Mouse (Mus musculus): ENCODE results near the gene Map3k7. TPM values are rescaled to one million over a fixed set of nuclear protein-coding genes. Genes with fewer than 3 reads are reported as not detected.

Gene Map3k7
- polyA plus RNA-seq, 1 experiment from 2014 or later: 35.9 TPM

- 83% methylated on average over 1 of the region's 1 CpGs for WGBS
- no peak overlapping the region for H3K9ac ChIP-seq (ENCODE audit: low read length)
- H3K4me3 ChIP-seq (ENCODE audit: low read depth, low read length): no peak overlapping the region
- H3K27me3 ChIP-seq (replicated peaks; ENCODE audit: control insufficient read depth, insufficient read depth, low read length): no peaks in the 10 kb centered on the region
- ATAC-seq (replicated peaks; ENCODE audit: low FRiP score, low TSS enrichment, low read depth) (no peak), DNase-seq (ENCODE audit: low spot score) (no peak)
- no peaks in the 10 kb centered on the region for H3K9me3 ChIP-seq (ENCODE audit: control insufficient read depth, low read length)
- no peak overlapping the region for H3K27ac ChIP-seq (ENCODE audit: low read depth)
- H3K4me2 ChIP-seq (ENCODE audit: low read length): no peak overlapping the region
- no peaks in the 10 kb centered on the region for H3K4me1 ChIP-seq (replicated peaks; ENCODE audit: control insufficient read depth, insufficient read depth, low read length)
- H3K36me3 ChIP-seq (ENCODE audit: control insufficient read depth, insufficient read depth, low read length): peaks cover 10% of the 10 kb centered on the region
These were observed 7.5 kb downstream of the Map3k7 start for GRCm38 (mm10) chr4:31971437-31971836.

GRCm38 (mm10) chr4:31972181-31972580 is 8.3 kb downstream of the Map3k7 start:
- no peak for DNase-seq (ENCODE audit: low spot score)
- Histone ChIP-seq H3K36me3 (ENCODE audit: control insufficient read depth, insufficient read depth, low read length) (peaks cover 15% of the 10 kb centered on the region), H3K4me1 (replicated peaks; ENCODE audit: control insufficient read depth, insufficient read depth, low read length) (no peaks in the 10 kb centered on the region), H3K9me3 (ENCODE audit: control insufficient read depth, low read length) (no peaks in the 10 kb centered on the region), H3K27ac (ENCODE audit: low read depth) (no peak overlapping the region), H3K27me3 (replicated peaks; ENCODE audit: control insufficient read depth, insufficient read depth, low read length) (no peaks in the 10 kb centered on the region), H3K9ac (ENCODE audit: low read length) (no peak overlapping the region), H3K4me2 (ENCODE audit: low read length) (no peak overlapping the region), H3K4me3 (ENCODE audit: low read depth, low read length) (no peak overlapping the region)
- WGBS: 55% methylated on average over 6 of the region's 6 CpGs
- no peak for ATAC-seq (replicated peaks; ENCODE audit: low FRiP score, low TSS enrichment, low read depth)

GRCm38 (mm10) chr4:31975260-31975950 is 11.5 kb downstream of the Map3k7 start:
- 67% methylated on average over 3 of the region's 3 CpGs for WGBS
- Histone ChIP-seq H3K4me1 (replicated peaks; ENCODE audit: control insufficient read depth, insufficient read depth, low read length) (no peaks in the 10 kb centered on the region), H3K27ac (ENCODE audit: low read depth) (no peak overlapping the region), H3K4me2 (ENCODE audit: low read length) (no peak overlapping the region), H3K27me3 (replicated peaks; ENCODE audit: control insufficient read depth, insufficient read depth, low read length) (no peaks in the 10 kb centered on the region), H3K4me3 (ENCODE audit: low read depth, low read length) (no peak overlapping the region), H3K9ac (ENCODE audit: low read length) (no peak overlapping the region), H3K36me3 (ENCODE audit: control insufficient read depth, insufficient read depth, low read length) (peaks cover 39% of the 10 kb centered on the region), H3K9me3 (ENCODE audit: control insufficient read depth, low read length) (no peaks in the 10 kb centered on the region)
- DNase-seq (ENCODE audit: low spot score): no peak
- no peak for ATAC-seq (replicated peaks; ENCODE audit: low FRiP score, low TSS enrichment, low read depth)

GRCm38 (mm10) chr4:31981863-31982262 is 18.0 kb downstream of the Map3k7 start:
- DNase-seq (ENCODE audit: low spot score): no peak

GRCm38 (mm10) chr4:31993386-31993785 is 29.5 kb downstream of the Map3k7 start:
- no peak for ATAC-seq (replicated peaks; ENCODE audit: low FRiP score, low TSS enrichment, low read depth)
- H3K9me3 ChIP-seq (ENCODE audit: control insufficient read depth, low read length): no peaks in the 10 kb centered on the region
- H3K4me1 ChIP-seq (replicated peaks; ENCODE audit: control insufficient read depth, insufficient read depth, low read length): no peaks in the 10 kb centered on the region
- no peak for DNase-seq (ENCODE audit: low spot score)
- H3K4me3 ChIP-seq (ENCODE audit: low read depth, low read length): no peak overlapping the region
- no peak overlapping the region for H3K4me2 ChIP-seq (ENCODE audit: low read length)
- H3K36me3 ChIP-seq (ENCODE audit: control insufficient read depth, insufficient read depth, low read length): peaks cover 77% of the 10 kb centered on the region
- H3K27me3 ChIP-seq (replicated peaks; ENCODE audit: control insufficient read depth, insufficient read depth, low read length): no peaks in the 10 kb centered on the region
- no peak overlapping the region for H3K9ac ChIP-seq (ENCODE audit: low read length)
- 76% methylated on average over 2 of the region's 2 CpGs for WGBS
- no peak overlapping the region for H3K27ac ChIP-seq (ENCODE audit: low read depth)

More at GRCm38 (mm10) chr4:31981863-31982262, 18.0 kb downstream of the Map3k7 start:
- H3K9me3 ChIP-seq (ENCODE audit: control insufficient read depth, low read length): no peaks in the 10 kb centered on the region
- H3K36me3 ChIP-seq (ENCODE audit: control insufficient read depth, insufficient read depth, low read length): peaks cover 56% of the 10 kb centered on the region
- H3K4me1 ChIP-seq (replicated peaks; ENCODE audit: control insufficient read depth, insufficient read depth, low read length): no peaks in the 10 kb centered on the region
- no peaks in the 10 kb centered on the region for H3K27me3 ChIP-seq (replicated peaks; ENCODE audit: control insufficient read depth, insufficient read depth, low read length)
- WGBS: 94% methylated on average over 8 of the region's 8 CpGs
- no peak for ATAC-seq (replicated peaks; ENCODE audit: low FRiP score, low TSS enrichment, low read depth)
- no peak overlapping the region for H3K9ac ChIP-seq (ENCODE audit: low read length)
- no peak overlapping the region for H3K4me3 ChIP-seq (ENCODE audit: low read depth, low read length)
- H3K4me2 ChIP-seq (ENCODE audit: low read length): no peak overlapping the region
- no peak overlapping the region for H3K27ac ChIP-seq (ENCODE audit: low read depth)

- Histone ChIP-seq H3K9me3 (ENCODE audit: control insufficient read depth, low read length) (no peaks in the 10 kb centered on the region), H3K9ac (ENCODE audit: low read length) (no peak overlapping the region), H3K4me2 (ENCODE audit: low read length) (no peak overlapping the region), H3K27ac (ENCODE audit: low read depth) (no peak overlapping the region), H3K27me3 (replicated peaks; ENCODE audit: control insufficient read depth, insufficient read depth, low read length) (no peaks in the 10 kb centered on the region), H3K4me1 (replicated peaks; ENCODE audit: control insufficient read depth, insufficient read depth, low read length) (no peaks in the 10 kb centered on the region), H3K36me3 (ENCODE audit: control insufficient read depth, insufficient read depth, low read length) (peaks cover 73% of the 10 kb centered on the region), H3K4me3 (ENCODE audit: low read depth, low read length) (no peak overlapping the region)
- ATAC-seq (replicated peaks; ENCODE audit: low FRiP score, low TSS enrichment, low read depth): no peak
- WGBS: 54% methylated on average over 1 of the region's 1 CpGs
- DNase-seq (ENCODE audit: low spot score): no peak
These were observed 30.0 kb downstream of the Map3k7 start for GRCm38 (mm10) chr4:31993865-31994264.

- ATAC-seq (replicated peaks; ENCODE audit: low FRiP score, low TSS enrichment, low read depth): no peak
- H3K27ac ChIP-seq (ENCODE audit: low read depth): no peak overlapping the region
- WGBS: 88% methylated on average over 3 of the region's 3 CpGs
- DNase-seq (ENCODE audit: low spot score): no peak
- H3K9me3 ChIP-seq (ENCODE audit: control insufficient read depth, low read length): no peaks in the 10 kb centered on the region
- peaks cover 55% of the 10 kb centered on the region for H3K36me3 ChIP-seq (ENCODE audit: control insufficient read depth, insufficient read depth, low read length)
- no peak overlapping the region for H3K4me3 ChIP-seq (ENCODE audit: low read depth, low read length)
- H3K27me3 ChIP-seq (replicated peaks; ENCODE audit: control insufficient read depth, insufficient read depth, low read length): no peaks in the 10 kb centered on the region
- no peaks in the 10 kb centered on the region for H3K4me1 ChIP-seq (replicated peaks; ENCODE audit: control insufficient read depth, insufficient read depth, low read length)
- no peak overlapping the region for H3K4me2 ChIP-seq (ENCODE audit: low read length)
- H3K9ac ChIP-seq (ENCODE audit: low read length): no peak overlapping the region
These were observed 37.6 kb downstream of the Map3k7 start for GRCm38 (mm10) chr4:32001498-32001897.

- no peak overlapping the region for H3K9ac ChIP-seq (ENCODE audit: low read length)
- H3K4me2 ChIP-seq (ENCODE audit: low read length): no peak overlapping the region
- no peak for DNase-seq (ENCODE audit: low spot score)
- WGBS: 95% methylated on average over 6 of the region's 6 CpGs
- no peak overlapping the region for H3K4me3 ChIP-seq (ENCODE audit: low read depth, low read length)
- no peaks in the 10 kb centered on the region for H3K4me1 ChIP-seq (replicated peaks; ENCODE audit: control insufficient read depth, insufficient read depth, low read length)
- no peaks in the 10 kb centered on the region for H3K9me3 ChIP-seq (ENCODE audit: control insufficient read depth, low read length)
- ATAC-seq (replicated peaks; ENCODE audit: low FRiP score, low TSS enrichment, low read depth): no peak
- no peak overlapping the region for H3K27ac ChIP-seq (ENCODE audit: low read depth)
- H3K36me3 ChIP-seq (ENCODE audit: control insufficient read depth, insufficient read depth, low read length): peaks cover 56% of the 10 kb centered on the region
- no peaks in the 10 kb centered on the region for H3K27me3 ChIP-seq (replicated peaks; ENCODE audit: control insufficient read depth, insufficient read depth, low read length)
These were observed 41.1 kb downstream of the Map3k7 start for GRCm38 (mm10) chr4:32004773-32005591.
